Mouse (Mus musculus) ES-E14 (cell line): ENCODE measurements around the gene Tsga10ip. TPM values are rescaled to one million over a fixed set of nuclear protein-coding genes. Genes with fewer than 3 reads are reported as not detected.

Source experiments
- DNase-seq: peaks from one replicate; pipeline ENCODE4 v3.0.0-alpha.2; 2013; ENCODE audit warnings: low read depth, low spot score
- H3K27ac ChIP-seq: 2 replicates; pipeline ENCODE4 v1.5.1; 2012; ENCODE audit warnings: low read depth, mild to moderate bottlenecking, low read length, moderate library complexity, mixed read lengths; ENCODE audit not compliant: poor library complexity, insufficient read depth, severe bottlenecking
- H3K36me3 ChIP-seq: 2 replicates; pipeline ENCODE4 v1.6.1; 2012; ENCODE audit warnings: mild to moderate bottlenecking, low read length, moderate library complexity, mixed read lengths; ENCODE audit not compliant: control insufficient read depth, poor library complexity, insufficient read depth, severe bottlenecking
- H3K4me1 ChIP-seq, 2 experiments: fragments of 150-350 bp in 1 of 2; sonication (generic) in 1 of 2; 2 replicates each; pipeline ENCODE4 v1.6.1; 2012; ENCODE audit warnings: low read length in 2 of 2, mild to moderate bottlenecking in 1 of 2, mixed read lengths in 1 of 2; ENCODE audit not compliant: control insufficient read depth in 2 of 2, insufficient read depth in 2 of 2, poor library complexity in 1 of 2
- H3K4me3 ChIP-seq, 2 experiments: fragments of 150-350 bp in 1 of 2; sonication (generic) in 1 of 2; 2 replicates each; pipeline ENCODE4 v1.5.1; 2012; ENCODE audit warnings: low read length in 2 of 2, low read depth in 1 of 2, mild to moderate bottlenecking in 1 of 2, mixed read lengths in 1 of 2; ENCODE audit not compliant: insufficient read depth in 1 of 2, poor library complexity in 1 of 2, severe bottlenecking in 1 of 2
- H3K9ac ChIP-seq: 2 replicates; pipeline ENCODE4 v1.6.1; 2012; ENCODE audit warnings: low read depth, mild to moderate bottlenecking, low read length, mixed read lengths; ENCODE audit not compliant: poor library complexity, insufficient read depth, severe bottlenecking
- H3K9me3 ChIP-seq: fragments of 150-350 bp; sonication (generic); 2 replicates; pipeline ENCODE4 v1.6.1; 2012; ENCODE audit warnings: low read depth, mild to moderate bottlenecking, low read length; ENCODE audit not compliant: control insufficient read depth, insufficient read depth
- CHD2 ChIP-seq: IDR thresholded peaks from 2 replicates; pipeline ENCODE4 v1.6.1; 2014; ENCODE audit warnings: mild to moderate bottlenecking, low read depth, low read length, inconsistent platforms
- HCFC1 ChIP-seq: IDR thresholded peaks from 2 replicates; pipeline ENCODE4 v1.6.1; 2012; ENCODE audit warnings: low read length, inconsistent platforms, borderline replicate concordance; ENCODE audit not compliant: insufficient read depth
- MAFK ChIP-seq: IDR thresholded peaks from 2 replicates; pipeline ENCODE4 v1.6.1; 2014; ENCODE audit warnings: mild to moderate bottlenecking, low read depth, low read length, inconsistent platforms; ENCODE audit not compliant: insufficient read depth
- ZC3H11A ChIP-seq: IDR thresholded peaks from 2 replicates; pipeline ENCODE4 v1.6.1; 2012; ENCODE audit warnings: low read depth, mild to moderate bottlenecking, inconsistent platforms, low read length, borderline replicate concordance
- ZNF384 ChIP-seq: IDR thresholded peaks from 2 replicates; pipeline ENCODE4 v1.6.1; 2012; ENCODE audit warnings: low read depth, low read length, inconsistent platforms
- in situ Hi-C, 2 experiments: fragments of 600-800 bp; cut with MboI; formaldehyde crosslinking; loops; one replicate each; pipeline ENCODE4 v1.15.1; 2025; ENCODE audit warnings: low sequenced_read_pairs in 2 of 2, inconsistent platforms in 1 of 2; ENCODE audit not compliant: unreplicated experiment in 2 of 2
- total RNA-seq: library from RNA; depleted of rRNA; stranded (reverse); fragments of 300-350 nt; gene quantifications from 2 replicates; pipeline ENCODE4 v1.2.3, GENCODE M21; 2012

The Tsga10ip gene
- total RNA-seq, 1 experiment = 1.5 TPM

DNA sequence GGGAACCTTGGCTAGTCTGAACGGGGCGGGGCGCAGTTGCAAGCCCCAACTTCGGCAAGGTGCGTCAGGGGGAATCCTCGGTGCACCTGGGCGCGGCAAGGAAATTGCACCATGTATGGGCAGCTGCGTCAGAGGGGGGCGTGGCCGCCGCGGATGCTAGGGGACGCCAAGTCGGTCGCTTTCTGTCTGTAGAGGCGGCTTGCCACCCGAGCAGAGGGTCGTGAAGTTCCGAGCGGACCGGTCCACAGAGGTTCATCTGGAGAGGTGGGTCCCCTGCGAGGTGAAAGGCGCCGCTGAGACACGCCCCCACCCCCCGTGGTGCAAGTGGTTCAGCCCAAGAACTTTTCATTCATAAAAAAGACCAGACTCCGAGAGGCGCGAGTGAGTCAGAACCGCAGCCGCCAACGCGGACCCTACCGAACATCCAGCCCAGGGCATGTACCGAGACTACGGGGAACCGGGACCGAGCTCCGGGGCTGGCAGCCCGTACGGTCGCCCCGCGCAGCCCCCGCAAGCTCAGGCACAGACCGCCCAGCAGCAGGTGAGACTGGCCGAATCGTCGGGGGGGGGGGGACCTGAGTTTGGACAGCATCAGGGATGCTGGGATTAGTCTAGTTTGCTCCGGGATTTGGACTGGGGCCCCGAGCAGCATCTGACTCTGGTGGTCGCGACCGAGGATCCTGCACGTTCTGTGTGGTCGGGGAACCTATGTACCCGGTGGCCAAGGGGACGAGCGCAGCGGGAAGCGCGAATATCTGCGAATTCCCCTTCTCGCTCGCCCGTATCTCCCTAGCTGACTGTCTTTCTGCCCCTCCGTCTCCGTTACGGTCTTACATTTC lies 45.4 kb upstream of the Tsga10ip start, which contains the start of gene Fosl1:
Fosl1 (plus strand) TSS at position 33 of the 839 bp plus-strand sequence.
- in situ Hi-C loops = no loop called here
- Histone ChIP-seq H3K4me3 (peak within 1 kb of the TSS; percentile 71 to 77), H3K36me3 (no peaks in the 10 kb centered on the region), H3K4me1 (peaks cover 0 to 3% of the 10 kb centered on the region in 2 experiments; a peak in 1 of 4 replicates), H3K9ac (peak within 1 kb of the TSS; percentile 60), H3K9me3 (no peaks in the 10 kb centered on the region), H3K27ac (no peak within 1 kb of the TSS)
- TF ChIP-seq CHD2 = no peak
- TF ChIP-seq ZNF384 = no peak
- TF ChIP-seq MAFK = no peak
- no peak for TF ChIP-seq HCFC1
- TF ChIP-seq ZC3H11A = no peak
- peak; percentile 56 for DNase-seq

DNA sequence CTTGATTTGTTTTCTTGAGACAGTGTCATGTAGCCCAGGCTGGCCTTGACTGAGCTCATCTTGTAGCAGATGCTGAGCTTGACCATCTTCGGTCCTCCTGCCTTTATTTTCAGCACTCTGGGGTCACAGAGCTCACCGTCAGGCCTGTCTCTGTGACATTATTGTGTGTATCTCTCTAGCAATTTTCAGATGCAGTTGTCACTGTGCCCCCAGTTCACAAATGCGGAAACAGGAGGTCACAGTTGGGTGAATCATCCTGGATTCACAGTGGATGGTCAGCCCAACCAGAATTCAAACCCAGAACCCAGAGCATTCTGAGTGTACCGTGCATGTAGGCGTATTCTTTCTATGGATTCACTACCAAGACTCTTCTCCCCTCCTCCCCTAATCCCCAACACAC lies 43.4 kb upstream of the Tsga10ip start:
- Histone ChIP-seq H3K9me3 (no peaks in the 10 kb centered on the region), H3K4me3 (no peak overlapping the region), H3K36me3 (no peaks in the 10 kb centered on the region), H3K27ac (no peak overlapping the region), H3K9ac (no peak overlapping the region), H3K4me1 (peaks cover 0 to 3% of the 10 kb centered on the region in 2 experiments; a peak in 1 of 4 replicates)
- in situ Hi-C loops = no loop called here
- no peak for DNase-seq
- TF ChIP-seq MAFK (no peak), ZC3H11A (no peak), HCFC1 (no peak), ZNF384 (no peak), CHD2 (no peak)

DNA sequence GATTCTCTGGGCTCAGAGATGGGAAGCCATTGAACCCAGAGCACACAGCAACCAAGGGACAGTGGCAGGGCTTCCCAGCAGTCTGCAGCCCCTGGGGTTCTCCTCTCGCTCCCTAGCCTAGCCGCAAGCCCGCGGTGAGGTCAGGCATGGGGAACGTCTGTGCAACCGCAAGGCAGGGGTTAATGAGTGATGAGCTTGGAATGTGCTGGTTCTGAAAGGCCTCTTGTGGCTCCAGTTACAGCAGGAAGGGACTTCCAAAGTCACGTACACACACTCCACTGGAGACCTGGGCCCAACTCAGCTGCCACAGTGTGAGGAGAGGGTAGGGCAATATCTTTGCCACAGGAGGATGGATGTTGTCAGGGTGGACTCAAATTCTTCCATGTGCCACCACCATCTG lies 42.6 kb upstream of the Tsga10ip start:
- no peak overlapping the region for H3K27ac ChIP-seq
- in situ Hi-C loops = no loop called here
- no peak overlapping the region for H3K9ac ChIP-seq
- H3K9me3 ChIP-seq = no peaks in the 10 kb centered on the region
- H3K4me3 ChIP-seq = no peak overlapping the region
- DNase-seq = no peak
- TF ChIP-seq HCFC1 (no peak), MAFK (no peak), ZC3H11A (no peak), ZNF384 (no peak), CHD2 (no peak)
- peaks cover 0 to 3% of the 10 kb centered on the region in 2 experiments; a peak in 1 of 4 replicates for H3K4me1 ChIP-seq
- no peaks in the 10 kb centered on the region for H3K36me3 ChIP-seq

DNA sequence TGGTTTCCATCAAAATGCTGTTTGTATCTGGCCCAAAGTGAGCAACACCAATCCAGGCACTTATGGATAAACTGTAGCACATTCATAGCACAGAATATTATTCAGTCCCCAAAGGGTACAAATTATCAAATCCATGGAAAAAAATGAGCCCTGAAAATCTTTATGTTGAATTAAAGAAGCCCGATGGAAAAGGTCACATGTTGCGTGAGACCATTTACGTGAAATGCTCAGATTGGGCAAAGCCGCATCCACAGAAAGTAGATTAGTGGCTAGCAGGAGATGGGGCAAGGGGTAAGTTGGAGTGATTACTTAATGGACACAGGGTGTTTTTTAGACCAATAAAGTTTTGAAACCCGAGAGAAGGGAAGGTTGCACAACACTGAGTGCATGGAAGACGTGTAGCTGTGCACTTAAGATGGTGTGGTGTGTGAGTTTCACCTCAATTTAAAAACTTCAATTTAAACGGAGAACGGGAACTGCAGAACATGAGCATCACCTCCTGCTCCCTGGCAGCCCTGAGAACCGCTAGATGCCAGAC lies 42.1 kb upstream of the Tsga10ip start:
- no peak for DNase-seq
- no peak overlapping the region for H3K4me3 ChIP-seq
- peaks cover 0 to 3% of the 10 kb centered on the region in 2 experiments; a peak in 1 of 4 replicates for H3K4me1 ChIP-seq
- no peak overlapping the region for H3K27ac ChIP-seq
- no peak for TF ChIP-seq ZNF384
- TF ChIP-seq CHD2 = no peak
- no peak for TF ChIP-seq HCFC1
- no peak for TF ChIP-seq ZC3H11A
- no peak for TF ChIP-seq MAFK
- H3K9ac ChIP-seq = no peak overlapping the region
- H3K36me3 ChIP-seq = no peaks in the 10 kb centered on the region
- in situ Hi-C loops = no loop called here
- H3K9me3 ChIP-seq = no peaks in the 10 kb centered on the region
